Mouse (Mus musculus): ENCODE data around the gene Trpv5.

DNA sequence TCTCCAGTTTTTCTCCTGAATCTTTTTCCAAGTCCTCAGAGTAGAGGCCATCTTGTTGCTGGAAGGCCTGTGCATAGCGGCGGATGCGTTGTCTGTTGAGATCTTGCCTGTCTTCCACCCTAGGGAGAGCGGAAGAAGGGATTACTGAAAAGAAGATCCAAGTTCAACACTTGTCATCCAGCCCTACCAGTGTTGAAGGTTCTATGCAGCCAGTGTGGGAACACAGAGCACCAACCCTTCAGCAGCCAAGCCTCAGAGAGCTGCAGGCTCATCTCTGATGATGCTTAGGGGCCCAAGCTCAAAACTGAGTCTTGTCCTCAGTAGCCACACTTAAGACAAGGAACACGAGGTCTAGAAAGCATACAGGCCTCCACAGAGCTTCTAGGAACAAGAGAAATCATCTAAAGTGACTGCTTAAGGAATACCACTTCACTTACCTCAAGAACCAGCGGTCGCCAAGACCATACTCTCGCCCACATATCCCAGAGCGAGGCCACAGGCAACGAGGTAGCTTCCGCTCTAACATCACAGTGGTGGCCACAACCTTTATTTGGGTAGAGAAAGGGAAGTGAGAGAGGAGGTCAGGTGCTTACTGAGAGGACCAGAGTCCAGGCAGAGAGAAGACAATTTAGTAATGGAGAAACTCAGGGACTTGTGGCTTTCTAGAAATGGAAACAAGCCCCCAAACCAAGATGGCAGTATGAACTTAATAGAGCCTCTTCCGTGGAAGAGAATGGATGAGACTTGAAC lies 59.2 kb downstream of the Trpv5 start:
- TF ChIP-seq POLR2A (IDR thresholded peaks at IDR 0.05; ENCODE audit: insufficient read length, low read depth) (no peak), SRF (IDR thresholded peaks at IDR 0.05; ENCODE audit: control insufficient read depth, insufficient read length, low read depth) (no peak), E2F4 (IDR thresholded peaks at IDR 0.05; ENCODE audit: insufficient read depth) (no peak), POLR2AphosphoS2 (IDR thresholded peaks at IDR 0.05; ENCODE audit: insufficient read length, low read depth) (no peak), MAX (IDR thresholded peaks at IDR 0.05; ENCODE audit: low read depth) (no peak), MYOG (IDR thresholded peaks at IDR 0.05; ENCODE audit: control insufficient read depth in 1 of 3, insufficient read depth in 1 of 3, insufficient read length in 2 of 3, low read depth in 2 of 3) (no peak), USF1 (IDR thresholded peaks at IDR 0.05; ENCODE audit: low read depth) (no peak), TCF3 (IDR thresholded peaks at IDR 0.05; ENCODE audit: insufficient read length, low read depth) (no peak), CEBPB (IDR thresholded peaks at IDR 0.05; ENCODE audit: insufficient read depth, poor library complexity, severe bottlenecking) (no peak), TCF12 (IDR thresholded peaks at IDR 0.05; ENCODE audit: insufficient read depth, poor library complexity, severe bottlenecking) (no peak), MYOD1 (IDR thresholded peaks at IDR 0.05; ENCODE audit: control insufficient read depth in 1 of 3, insufficient read length in 2 of 3, low read depth in 2 of 3) (no peak)

All from myocyte (in vitro differentiated cells).